Mouse (Mus musculus): Measurements from ENCODE around the gene Nat8f2. TPM values are rescaled to one million over a fixed set of nuclear protein-coding genes. Genes with fewer than 3 reads are reported as not detected.
"Not testable (repeated sequence)": the region's sequence is repeated elsewhere in the genome, so short reads cannot be mapped to it uniquely, and the experiment has no call there.

The Nat8f2 gene
- polyA plus RNA-seq, 1 experiment from 2014 or later: not detected

GRCm38 (mm10) chr6:85835104-85835503 lies 33.9 kb downstream of the Nat8f2 start:
- not testable (repeated sequence) for H3K4me2 ChIP-seq (replicated peaks); H3K9me3 ChIP-seq; ATAC-seq (ENCODE audit: low FRiP score, low read depth); H3K27ac ChIP-seq; H3K27me3 ChIP-seq (replicated peaks); H3K4me1 ChIP-seq; H3K36me3 ChIP-seq; H3K9ac ChIP-seq; H3K4me3 ChIP-seq
- WGBS: 80% methylated on average over 1 of the region's 2 CpGs

GRCm38 (mm10) chr6:85834504-85835100 lies 34.4 kb downstream of the Nat8f2 start:
- not testable (repeated sequence) for H3K27ac ChIP-seq; H3K9me3 ChIP-seq; ATAC-seq (ENCODE audit: low FRiP score, low read depth); H3K27me3 ChIP-seq (replicated peaks); H3K36me3 ChIP-seq; H3K4me1 ChIP-seq; H3K4me3 ChIP-seq; H3K4me2 ChIP-seq (replicated peaks); H3K9ac ChIP-seq

GRCm38 (mm10) chr6:85831796-85832321 lies 37.1 kb downstream of the Nat8f2 start, which contains the start of gene Nat8:
Gene Nat8 (minus strand): TSS chr6:85832082.
- no peak for ATAC-seq (ENCODE audit: low FRiP score, low read depth)
- no peak within 1 kb of the TSS for H3K4me3 ChIP-seq
- WGBS: 78% methylated on average over 7 of the region's 7 CpGs
- no peaks in the 10 kb centered on the region for H3K27me3 ChIP-seq (replicated peaks)
- H3K4me2 ChIP-seq (replicated peaks): no peak within 1 kb of the TSS
- no peak within 1 kb of the TSS for H3K9ac ChIP-seq
- no peaks in the 10 kb centered on the region for H3K4me1 ChIP-seq
- H3K27ac ChIP-seq: no peak within 1 kb of the TSS
- no peaks in the 10 kb centered on the region for H3K36me3 ChIP-seq
- no peaks in the 10 kb centered on the region for H3K9me3 ChIP-seq

- no peaks in the 10 kb centered on the region for H3K4me1 ChIP-seq
- no peaks in the 10 kb centered on the region for H3K27me3 ChIP-seq (replicated peaks)
- WGBS: 69% methylated on average over 1 of the region's 1 CpGs
- no peak overlapping the region for H3K4me3 ChIP-seq
- no peaks in the 10 kb centered on the region for H3K36me3 ChIP-seq
- H3K9ac ChIP-seq: no peak overlapping the region
- H3K27ac ChIP-seq: no peak overlapping the region
- H3K4me2 ChIP-seq (replicated peaks): no peak overlapping the region
- no peak for ATAC-seq (ENCODE audit: low FRiP score, low read depth)
- H3K9me3 ChIP-seq: 0 out of 2 replicates have a peak, but pooled peaks cover 3% of the 10 kb centered on the region
Observed at GRCm38 (mm10) chr6:85829462-85829861, 39.5 kb downstream of the Nat8f2 start.

- Histone ChIP-seq H3K36me3 (no peaks in the 10 kb centered on the region), H3K4me2 (replicated peaks) (no peak overlapping the region), H3K4me1 (no peaks in the 10 kb centered on the region), H3K9ac (no peak overlapping the region), H3K27ac (no peak overlapping the region), H3K9me3 (0 out of 2 replicates have a peak, but pooled peaks cover 3% of the 10 kb centered on the region), H3K27me3 (replicated peaks) (no peaks in the 10 kb centered on the region), H3K4me3 (no peak overlapping the region)
- 86% methylated on average over 2 of the region's 2 CpGs for WGBS
- no peak for ATAC-seq (ENCODE audit: low FRiP score, low read depth)
Observed at GRCm38 (mm10) chr6:85825886-85826285, 43.1 kb downstream of the Nat8f2 start.

GRCm38 (mm10) chr6:85823382-85824090 lies 45.4 kb downstream of the Nat8f2 start:
- no peaks in the 10 kb centered on the region for H3K27me3 ChIP-seq (replicated peaks)
- H3K4me1 ChIP-seq: no peaks in the 10 kb centered on the region
- 0 out of 2 replicates have a peak, but pooled peaks cover 3% of the 10 kb centered on the region for H3K9me3 ChIP-seq
- H3K36me3 ChIP-seq: no peaks in the 10 kb centered on the region
- WGBS: 97% methylated on average over 1 of the region's 1 CpGs
- H3K9ac ChIP-seq: no peak overlapping the region
- H3K4me2 ChIP-seq (replicated peaks): no peak overlapping the region
- H3K27ac ChIP-seq: no peak overlapping the region
- no peak for ATAC-seq (ENCODE audit: low FRiP score, low read depth)
- no peak overlapping the region for H3K4me3 ChIP-seq

- no peaks in the 10 kb centered on the region for H3K36me3 ChIP-seq
Observed at GRCm38 (mm10) chr6:85822286-85822685, 46.7 kb downstream of the Nat8f2 start.

GRCm38 (mm10) chr6:85820837-85821236 lies 48.1 kb downstream of the Nat8f2 start, which contains the start of the genes Nat8f6 and Nat8f5:
Gene Nat8f6 (minus strand): TSS chr6:85820954.
Gene Nat8f5 (minus strand): TSS chr6:85820972.
- ATAC-seq (ENCODE audit: low FRiP score, low read depth): no peak
- 81% methylated on average over 5 of the region's 5 CpGs for WGBS
- Histone ChIP-seq H3K27ac (no peak within 1 kb of the TSS), H3K9ac (no peak within 1 kb of the TSS), H3K27me3 (replicated peaks) (no peaks in the 10 kb centered on the region), H3K36me3 (no peaks in the 10 kb centered on the region), H3K4me1 (no peaks in the 10 kb centered on the region), H3K4me3 (no peak within 1 kb of the TSS), H3K4me2 (replicated peaks) (no peak within 1 kb of the TSS), H3K9me3 (0 out of 2 replicates have a peak, but pooled peaks cover 3% of the 10 kb centered on the region)

More at GRCm38 (mm10) chr6:85822286-85822685, 46.7 kb downstream of the Nat8f2 start:
- no peak overlapping the region for H3K4me2 ChIP-seq (replicated peaks)
- WGBS: 89% methylated on average over 4 of the region's 4 CpGs
- ATAC-seq (ENCODE audit: low FRiP score, low read depth): no peak
- no peaks in the 10 kb centered on the region for H3K27me3 ChIP-seq (replicated peaks)
- no peak overlapping the region for H3K9ac ChIP-seq
- H3K9me3 ChIP-seq: 0 out of 2 replicates have a peak, but pooled peaks cover 3% of the 10 kb centered on the region
- H3K4me3 ChIP-seq: no peak overlapping the region
- no peaks in the 10 kb centered on the region for H3K4me1 ChIP-seq
- H3K27ac ChIP-seq: no peak overlapping the region

GRCm38 (mm10) chr6:85818338-85818737 lies 50.6 kb downstream of the Nat8f2 start:
- Histone ChIP-seq H3K4me2 (replicated peaks) (no peak overlapping the region), H3K4me1 (no peaks in the 10 kb centered on the region), H3K9me3 (no peaks in the 10 kb centered on the region), H3K9ac (no peak overlapping the region), H3K27me3 (replicated peaks) (no peaks in the 10 kb centered on the region), H3K4me3 (no peak overlapping the region), H3K27ac (no peak overlapping the region), H3K36me3 (no peaks in the 10 kb centered on the region)
- ATAC-seq (ENCODE audit: low FRiP score, low read depth): no peak
- 31% methylated on average over 1 of the region's 1 CpGs for WGBS

Other genes starting within 250 kb of the Nat8f2 start
- not detected in 2 replicates for gene Nat8f7, start 156.0 kb downstream of the Nat8f2 start, polyA plus RNA-seq (2016; fragmentation: Nextera tagmentation; extraction: Ambion mirVana)
- gene Nat8f3, start 103.4 kb downstream of the Nat8f2 start, polyA plus RNA-seq (2016; fragmentation: Nextera tagmentation; extraction: Ambion mirVana): 0.29 TPM in 1 of 2 replicates, not detected in the other
- gene Nat8f6, start 48.2 kb downstream of the Nat8f2 start, polyA plus RNA-seq (2016; fragmentation: Nextera tagmentation; extraction: Ambion mirVana): not detected in 2 replicates
- gene Nat8f5, start 48.2 kb downstream of the Nat8f2 start, polyA plus RNA-seq (2016; fragmentation: Nextera tagmentation; extraction: Ambion mirVana): not detected in 2 replicates
- not detected in 2 replicates for gene Nat8, start 37.1 kb downstream of the Nat8f2 start, polyA plus RNA-seq (2016; fragmentation: Nextera tagmentation; extraction: Ambion mirVana)
- 4.6 TPM in 2 replicates for gene Nat8f4, start 35.7 kb upstream of the Nat8f2 start, polyA plus RNA-seq (2016; fragmentation: Nextera tagmentation; extraction: Ambion mirVana)
- 41.2 and 41.4 TPM in 2 replicates for gene Tprkb, start 42.7 kb upstream of the Nat8f2 start, polyA plus RNA-seq (2016; fragmentation: Nextera tagmentation; extraction: Ambion mirVana)
- gene Nat8f1, start 46.5 kb upstream of the Nat8f2 start, polyA plus RNA-seq (2016; fragmentation: Nextera tagmentation; extraction: Ambion mirVana): 9.6 and 9.9 TPM in 2 replicates
- 48.8 and 56.6 TPM in 2 replicates for gene Dusp11, start 92.5 kb upstream of the Nat8f2 start, polyA plus RNA-seq (2016; fragmentation: Nextera tagmentation; extraction: Ambion mirVana)
- not detected in 2 replicates for gene Figla, start 147.0 kb upstream of the Nat8f2 start, polyA plus RNA-seq (2016; fragmentation: Nextera tagmentation; extraction: Ambion mirVana)
- 110 and 116 TPM in 2 replicates for gene Add2, start 159.5 kb upstream of the Nat8f2 start, polyA plus RNA-seq (2016; fragmentation: Nextera tagmentation; extraction: Ambion mirVana)